Mouse (Mus musculus) c-Kit-positive CD71-negative TER-119-negative erythroid progenitor cells, embryonic 14.5 days (primary cell): Measurements from ENCODE around the gene Vmn2r75.
"Not testable (repeated sequence)": the region's sequence is repeated elsewhere in the genome, so short reads cannot be mapped to it uniquely, and the experiment has no call there.

ENCODE experiments used
- DNase-seq: peaks from one replicate; pipeline ENCODE4 v3.0.0-alpha.2; 2013; ENCODE audit warnings: low read depth

The Vmn2r75 gene

DNA sequence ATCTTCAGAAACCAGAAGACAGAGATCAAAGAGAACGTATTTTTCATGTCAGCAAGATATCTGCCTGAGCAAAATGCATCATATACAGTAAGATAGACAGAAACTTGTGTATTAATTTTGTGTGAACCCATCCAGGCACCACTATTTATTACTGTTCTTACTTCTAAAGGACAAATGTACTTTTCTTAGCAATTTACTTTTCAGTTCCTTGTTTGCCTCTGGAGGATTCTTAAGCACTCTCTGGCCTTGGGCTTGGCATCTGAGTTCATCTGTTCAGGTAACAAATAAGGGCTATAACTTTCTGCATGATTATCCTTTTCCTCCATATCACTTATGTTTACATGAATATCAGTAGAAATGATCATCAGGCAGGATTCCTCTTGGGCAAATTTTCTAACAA, at the start of gene Vmn2r75:
TSS of gene Vmn2r75 (minus strand) at position 101 of the 400 bp plus-strand sequence.
- DNase-seq, result not testable (repeated sequence)

DNA sequence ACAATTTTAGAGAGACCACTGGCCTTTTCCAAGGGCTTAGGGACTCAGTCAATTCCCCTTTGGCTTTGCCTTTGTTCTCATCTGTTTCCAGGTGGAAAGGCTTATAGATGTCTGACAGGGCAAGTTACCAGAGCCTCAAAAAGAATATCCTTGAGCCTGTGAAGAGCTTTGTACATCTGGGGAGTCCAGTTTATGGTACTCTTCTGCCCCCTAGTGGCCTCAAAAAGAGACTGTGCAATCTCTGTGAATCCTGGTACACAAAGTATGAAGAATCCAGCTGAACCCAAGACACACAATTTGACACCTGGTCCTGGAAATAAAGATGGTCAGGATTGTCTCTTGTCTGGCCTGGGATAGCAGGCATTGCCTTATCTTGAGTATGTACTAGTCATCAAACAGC, 39.8 kb upstream of the Vmn2r75 start:
- DNase-seq, result peak; percentile 0
